Mouse (Mus musculus) heart, postnatal 0 days (tissue): ENCODE measurements around the gene Hopx. TPM values are rescaled to one million over a fixed set of nuclear protein-coding genes. Genes with fewer than 3 reads are reported as not detected.

ENCODE experiments used
- ATAC-seq: fragments of 200-750 bp; cut with Nextera tagmentation; 2 replicates; pipeline ENCODE4 v1.8.0; 2017; ENCODE audit warnings: low read depth, moderate number of reproducible peaks, moderate library complexity; ENCODE audit not compliant: insufficient read depth
- DNase-seq: peaks from one replicate; pipeline ENCODE4 v3.0.0-alpha.2; 2016; ENCODE audit warnings: low spot score
- H3K27ac ChIP-seq: fragments of 300-500 bp; sonication (generic); 2 replicates; pipeline ENCODE4 v1.5.1; 2014; ENCODE audit warnings: low read depth, mild to moderate bottlenecking
- H3K27me3 ChIP-seq: fragments of 300-500 bp; sonication (generic); 2 replicates; pipeline ENCODE4 v1.6.1; 2014; ENCODE audit warnings: low read length, mixed read lengths; ENCODE audit not compliant: control insufficient read depth, insufficient read depth
- H3K36me3 ChIP-seq: fragments of 300-500 bp; sonication (generic); replicated peaks from 2 replicates; pipeline ENCODE4 v1.6.1; 2014; ENCODE audit warnings: low read length, mixed read lengths; ENCODE audit not compliant: control insufficient read depth, insufficient read depth
- H3K4me1 ChIP-seq: fragments of 300-500 bp; sonication (generic); 2 replicates; pipeline ENCODE4 v1.6.1; 2014; ENCODE audit warnings: antibody characterized with exemption; ENCODE audit not compliant: control insufficient read depth, insufficient read depth
- H3K4me2 ChIP-seq: fragments of 300-500 bp; sonication (generic); 2 replicates; pipeline ENCODE4 v1.6.1; 2014; ENCODE audit warnings: low read depth, mild to moderate bottlenecking, low read length, moderate library complexity
- H3K4me3 ChIP-seq: fragments of 300-500 bp; sonication (generic); 2 replicates; pipeline ENCODE4 v1.5.1; 2014; ENCODE audit warnings: low read depth, low read length
- H3K9ac ChIP-seq: fragments of 300-500 bp; sonication (generic); replicated peaks from 2 replicates; pipeline ENCODE4 v1.6.1; 2014; ENCODE audit warnings: low read depth, low read length, mixed read lengths
- H3K9me3 ChIP-seq: fragments of 300-500 bp; sonication (generic); replicated peaks from 2 replicates; pipeline ENCODE4 v1.6.1; 2016; ENCODE audit warnings: low read length; ENCODE audit not compliant: control insufficient read depth
- CTCF ChIP-seq: IDR thresholded peaks from 2 replicates; pipeline ENCODE4 v1.5.1; 2016; ENCODE audit warnings: antibody characterized with exemption, control low read depth, low read depth
- EP300 ChIP-seq: IDR thresholded peaks from 2 replicates; pipeline ENCODE4 v1.6.1; 2016; ENCODE audit warnings: antibody characterized with exemption, low read depth
- WGBS: fragments of 180-500 bp; shearing (Covaris S2); extraction: QIAGEN DNeasy Blood & Tissue Kit; methylation state at CpG from one replicate; pipeline ENCODE4 v1.1.7; 2014; 5-methylcytosine and 5-hydroxymethylcytosine counted together
- polyA plus RNA-seq: library from polyadenylated mRNA; unstranded; fragments of >200 nt; fragmentation: Nextera tagmentation; extraction: Ambion mirVana; gene quantifications from 2 replicates; pipeline ENCODE4 v1.2.1, GENCODE M21; 2015
- total RNA-seq: library from RNA; depleted of rRNA; stranded (reverse); fragments of >200 nt; gene quantifications from 2 replicates; pipeline ENCODE4 v1.2.3, GENCODE M21; 2014; ENCODE audit warnings: low replicate concordance

Gene Hopx
- total and polyA plus RNA-seq, 2 experiments from 2014 or later = 41.0 to 558 TPM

GRCm38 (mm10) chr5:77146459-77147170 is 31.7 kb upstream of the Hopx start:
- Histone ChIP-seq H3K27ac (no peak overlapping the region), H3K36me3 (no peaks in the 10 kb centered on the region), H3K9me3 (no peaks in the 10 kb centered on the region), H3K4me2 (no peak overlapping the region), H3K4me3 (no peak overlapping the region), H3K9ac (no peak overlapping the region), H3K27me3 (no peaks in the 10 kb centered on the region), H3K4me1 (peaks cover 12% of the 10 kb centered on the region; the same call in 1 of the 2 replicates)
- WGBS = 70% methylated on average over 4 of the region's 4 CpGs
- TF ChIP-seq EP300 (no peak), CTCF (no peak)
- DNase-seq (no peak), ATAC-seq (no peak)

DNA sequence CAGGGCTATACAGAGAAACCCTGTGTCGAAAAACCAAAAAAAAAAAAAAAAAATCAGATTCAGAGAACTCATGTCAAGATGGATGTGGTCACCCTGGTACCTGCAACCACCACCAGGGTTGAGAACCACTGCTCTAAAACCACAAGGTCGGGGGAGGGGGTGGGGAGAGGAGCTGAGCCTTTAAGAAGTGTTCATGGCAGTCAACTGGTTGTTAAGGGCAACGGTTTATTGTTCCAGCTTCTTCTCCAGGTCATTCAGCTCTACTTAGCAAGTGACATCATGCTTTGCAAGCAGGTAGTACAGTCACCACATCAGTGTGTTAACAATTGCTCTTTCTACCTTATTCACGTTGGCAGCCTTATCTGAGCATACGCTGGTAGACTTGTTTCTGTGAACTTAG is 29.7 kb upstream of the Hopx start:
- TF ChIP-seq CTCF (no peak), EP300 (no peak)
- 60% methylated on average over 5 of the region's 5 CpGs for whole genome bisulfite sequencing

DNA sequence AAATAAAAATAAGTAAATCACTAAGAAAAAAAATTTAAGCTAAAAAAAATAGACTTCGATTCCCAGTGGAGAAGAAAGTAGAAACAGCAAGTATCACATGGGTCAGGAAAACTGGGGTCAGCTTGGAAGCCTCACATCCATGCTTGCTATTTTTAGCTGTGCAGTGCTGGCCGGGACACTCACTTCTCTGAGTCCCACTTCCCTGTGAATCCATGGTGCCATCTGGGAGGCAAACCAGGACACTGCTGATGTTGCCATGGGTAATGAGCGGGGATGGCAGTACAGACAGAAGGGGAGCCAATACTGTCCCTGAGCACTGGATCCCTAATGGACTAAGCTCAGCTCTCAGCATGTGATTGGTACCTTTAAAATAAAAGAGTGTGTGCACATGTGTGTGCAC is 28.2 kb upstream of the Hopx start:
- TF ChIP-seq EP300 (no peak), CTCF (no peak)
- DNase-seq = no peak

More for the DNA sequence above, 29.7 kb upstream of the Hopx start:
- no peak for ATAC-seq
- H3K9ac ChIP-seq = no peak overlapping the region
- no peaks in the 10 kb centered on the region for H3K36me3 ChIP-seq
- DNase-seq = no peak
- no peak overlapping the region for H3K27ac ChIP-seq
- H3K4me2 ChIP-seq = no peak overlapping the region
- H3K27me3 ChIP-seq = no peaks in the 10 kb centered on the region
- H3K9me3 ChIP-seq = no peaks in the 10 kb centered on the region
- H3K4me3 ChIP-seq = no peak overlapping the region
- peaks cover 19% of the 10 kb centered on the region; the same call in 1 of the 2 replicates for H3K4me1 ChIP-seq

GRCm38 (mm10) chr5:77141336-77141735 is 26.4 kb upstream of the Hopx start:
- Histone ChIP-seq H3K36me3 (no peaks in the 10 kb centered on the region), H3K9ac (no peak overlapping the region), H3K4me1 (peaks cover 20% of the 10 kb centered on the region), H3K9me3 (no peaks in the 10 kb centered on the region), H3K27ac (no peak overlapping the region), H3K4me2 (no peak overlapping the region), H3K27me3 (no peaks in the 10 kb centered on the region), H3K4me3 (no peak overlapping the region)
- WGBS = 66% methylated on average over 7 of the region's 7 CpGs
- TF ChIP-seq CTCF = no peak
- no peak for DNase-seq
- ATAC-seq = no peak

More for the DNA sequence above, 28.2 kb upstream of the Hopx start:
- peaks cover 19% of the 10 kb centered on the region; the same call in 1 of the 2 replicates for H3K4me1 ChIP-seq
- H3K4me2 ChIP-seq = no peak overlapping the region
- H3K9ac ChIP-seq = no peak overlapping the region
- no peaks in the 10 kb centered on the region for H3K27me3 ChIP-seq
- ATAC-seq = peak; percentile 63
- no peaks in the 10 kb centered on the region for H3K36me3 ChIP-seq
- peak overlapping the region; percentile 48; the same call in 1 of the 2 replicates for H3K27ac ChIP-seq
- no peak overlapping the region for H3K4me3 ChIP-seq
- no peaks in the 10 kb centered on the region for H3K9me3 ChIP-seq
- WGBS = 36% methylated on average over 3 of the region's 3 CpGs

GRCm38 (mm10) chr5:77140861-77141260 is 25.9 kb upstream of the Hopx start:
- no peak for TF ChIP-seq CTCF
- no peak for TF ChIP-seq EP300
- 92% methylated on average over 6 of the region's 6 CpGs for WGBS
- Histone ChIP-seq H3K9me3 (no peaks in the 10 kb centered on the region), H3K9ac (no peak overlapping the region), H3K36me3 (no peaks in the 10 kb centered on the region), H3K27me3 (no peaks in the 10 kb centered on the region), H3K4me3 (no peak overlapping the region), H3K27ac (no peak overlapping the region), H3K4me2 (no peak overlapping the region), H3K4me1 (peaks cover 19% of the 10 kb centered on the region)
- no peak for ATAC-seq
- no peak for DNase-seq

- no peaks in the 10 kb centered on the region for H3K9me3 ChIP-seq
- H3K36me3 ChIP-seq = no peaks in the 10 kb centered on the region
- H3K27me3 ChIP-seq = no peaks in the 10 kb centered on the region
- DNase-seq (no peak), ATAC-seq (0 out of 2 replicates have a peak, but pooled peaks have one; percentile 10)
- TF ChIP-seq CTCF (no peak), EP300 (no peak)
- WGBS = 38% methylated on average over 6 of the region's 6 CpGs
- H3K9ac ChIP-seq = no peak overlapping the region
- H3K4me1 ChIP-seq = peaks cover 19% of the 10 kb centered on the region
- no peak overlapping the region for H3K4me3 ChIP-seq
- peak overlapping the region; percentile 54; the same call in 1 of the 2 replicates for H3K27ac ChIP-seq
- H3K4me2 ChIP-seq = no peak overlapping the region
Measured at GRCm38 (mm10) chr5:77140108-77140507, 25.2 kb upstream of the Hopx start.
